Mouse (Mus musculus): ENCODE results near the gene Primpol.

Primpol gene

DNA sequence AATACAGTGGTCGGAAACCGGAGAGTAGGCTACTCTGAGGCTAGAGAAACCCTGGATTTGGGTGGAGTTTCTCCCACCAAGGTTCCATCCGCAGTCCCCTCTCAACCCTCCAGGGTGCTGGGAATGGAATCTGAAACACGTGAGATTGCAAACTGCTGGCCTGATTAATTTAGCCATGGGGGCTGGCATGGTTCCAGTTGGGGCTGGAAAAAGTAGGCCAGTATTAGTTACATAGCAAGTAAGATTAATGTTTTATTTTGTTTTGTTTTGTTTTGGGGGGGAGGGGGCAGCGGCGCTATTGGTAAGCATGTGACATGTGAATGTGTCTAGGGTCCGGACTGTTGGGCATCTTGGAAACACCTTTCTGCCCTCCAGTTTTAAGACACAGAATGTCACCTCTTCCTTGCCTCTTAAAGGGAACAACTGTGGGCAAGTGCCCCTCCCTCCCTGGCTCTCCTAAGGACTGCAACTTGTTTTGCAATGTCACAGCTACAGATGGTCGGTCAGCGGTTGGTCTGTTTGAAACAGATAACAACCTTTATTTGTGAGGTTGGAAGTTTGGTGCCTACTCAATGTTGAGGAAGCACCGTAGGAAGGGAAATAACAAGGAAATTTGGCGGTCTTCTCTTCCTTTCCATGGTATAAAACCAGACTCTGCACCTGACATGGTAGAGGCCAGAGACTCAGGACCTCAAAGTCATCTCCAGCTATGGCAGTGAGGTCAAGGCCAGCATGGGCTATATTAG, 70.4 kb downstream of the Primpol start:
- no peak for TF ChIP-seq NANOG (IDR thresholded peaks at IDR 0.05; ENCODE audit: borderline replicate concordance, low read length)
- H3K36me3 ChIP-seq (ENCODE audit: insufficient read depth, low read length): no peaks in the 10 kb centered on the region

DNA sequence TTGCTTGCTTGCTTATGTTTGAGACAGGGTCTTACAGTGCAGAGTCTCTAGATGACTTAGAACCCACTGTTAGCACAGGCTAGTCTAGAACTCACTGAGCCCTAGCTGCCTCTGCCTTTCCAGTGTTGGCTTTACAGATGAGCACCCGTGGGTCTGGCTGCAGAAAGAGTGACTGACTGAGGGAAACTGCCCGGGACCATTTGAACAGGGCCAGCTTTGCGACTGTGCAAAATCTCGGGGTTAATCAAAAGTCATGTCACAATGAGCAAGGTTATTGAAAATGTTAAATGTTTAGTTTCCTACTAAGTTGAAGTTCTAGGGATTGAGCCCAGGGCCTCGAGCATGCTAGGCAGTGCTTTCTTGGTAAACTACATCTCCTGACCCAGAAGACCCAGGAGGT, 71.2 kb downstream of the Primpol start:
- Histone ChIP-seq H3K27me3 (ENCODE audit: insufficient read depth, low read length) (no peaks in the 10 kb centered on the region), H3K36me3 (ENCODE audit: insufficient read depth, low read length) (no peaks in the 10 kb centered on the region), H3K4me1 (replicated peaks; ENCODE audit: low read depth, low read length) (peaks cover 39% of the 10 kb centered on the region), H3K9me3 (ENCODE audit: low read length) (no peaks in the 10 kb centered on the region), H3K4me3 (replicated peaks; ENCODE audit: low read length) (no peak overlapping the region)
- TF ChIP-seq POU5F1 (IDR thresholded peaks at IDR 0.05; ENCODE audit: borderline replicate concordance, low read length) (no peak), NANOG (IDR thresholded peaks at IDR 0.05; ENCODE audit: borderline replicate concordance, low read length) (no peak), CTCF (conservative IDR thresholded peaks at IDR 0.05; ENCODE audit: low read length) (no peak)

More for the DNA sequence above, 70.4 kb downstream of the Primpol start:
- Histone ChIP-seq H3K4me3 (replicated peaks; ENCODE audit: low read length) (no peak overlapping the region), H3K27me3 (ENCODE audit: insufficient read depth, low read length) (no peaks in the 10 kb centered on the region), H3K4me1 (replicated peaks; ENCODE audit: low read depth, low read length) (peaks cover 42% of the 10 kb centered on the region), H3K9me3 (ENCODE audit: low read length) (no peaks in the 10 kb centered on the region)

DNA sequence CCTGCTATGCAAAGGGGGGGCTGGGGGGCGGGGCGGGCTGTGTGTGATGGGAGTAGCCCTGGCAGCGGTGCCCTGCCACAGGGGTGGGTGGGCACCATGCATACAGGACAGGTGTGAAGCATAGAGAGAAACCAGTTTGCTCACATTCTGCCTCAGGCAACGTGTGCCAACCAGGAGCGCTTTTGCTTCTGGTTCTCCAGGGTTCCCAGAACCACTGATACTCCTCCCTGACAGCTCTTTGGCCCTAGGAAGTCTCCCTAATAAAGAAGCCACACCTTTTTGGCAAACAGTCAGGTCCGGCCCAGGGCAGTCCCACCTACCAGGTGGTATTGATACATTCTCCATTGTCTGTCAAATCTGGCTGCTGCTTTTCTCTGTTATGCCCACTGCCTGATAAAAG, 73.3 kb downstream of the Primpol start:
- H3K4me3 ChIP-seq (replicated peaks; ENCODE audit: low read length): no peak overlapping the region
- no peaks in the 10 kb centered on the region for H3K27me3 ChIP-seq (ENCODE audit: insufficient read depth, low read length)
- TF ChIP-seq CTCF (conservative IDR thresholded peaks at IDR 0.05; ENCODE audit: low read length) (no peak), NANOG (IDR thresholded peaks at IDR 0.05; ENCODE audit: borderline replicate concordance, low read length) (no peak), POU5F1 (IDR thresholded peaks at IDR 0.05; ENCODE audit: borderline replicate concordance, low read length) (no peak)
- peaks cover 38% of the 10 kb centered on the region for H3K4me1 ChIP-seq (replicated peaks; ENCODE audit: low read depth, low read length)
- no peaks in the 10 kb centered on the region for H3K9me3 ChIP-seq (ENCODE audit: low read length)
- H3K36me3 ChIP-seq (ENCODE audit: insufficient read depth, low read length): no peaks in the 10 kb centered on the region

DNA sequence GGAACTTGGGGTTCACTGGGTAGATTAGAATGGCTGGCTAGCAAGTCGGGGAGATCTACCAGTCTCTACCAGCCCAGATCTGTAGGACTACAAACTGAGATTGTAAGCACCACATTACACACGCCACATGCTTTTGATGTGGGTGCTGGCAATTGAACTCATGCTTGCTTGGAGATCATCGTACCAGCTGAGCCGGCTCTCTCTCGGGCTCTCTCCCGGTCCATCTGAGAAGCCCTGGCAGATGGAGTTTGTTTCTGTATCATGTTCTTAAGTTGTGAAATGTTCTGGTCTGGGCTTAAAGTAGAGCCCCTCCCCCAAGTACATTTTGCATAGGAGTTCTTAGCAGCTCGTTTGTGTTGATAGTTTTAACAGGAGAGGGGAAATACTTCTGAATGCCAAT, 73.8 kb downstream of the Primpol start:
- Histone ChIP-seq H3K36me3 (ENCODE audit: insufficient read depth, low read length) (no peaks in the 10 kb centered on the region), H3K4me1 (replicated peaks; ENCODE audit: low read depth, low read length) (peaks cover 38% of the 10 kb centered on the region), H3K4me3 (replicated peaks; ENCODE audit: low read length) (no peak overlapping the region), H3K27me3 (ENCODE audit: insufficient read depth, low read length) (no peaks in the 10 kb centered on the region), H3K9me3 (ENCODE audit: low read length) (no peaks in the 10 kb centered on the region)
- TF ChIP-seq NANOG (IDR thresholded peaks at IDR 0.05; ENCODE audit: borderline replicate concordance, low read length) (no peak), CTCF (conservative IDR thresholded peaks at IDR 0.05; ENCODE audit: low read length) (no peak), POU5F1 (IDR thresholded peaks at IDR 0.05; ENCODE audit: borderline replicate concordance, low read length) (no peak)

DNA sequence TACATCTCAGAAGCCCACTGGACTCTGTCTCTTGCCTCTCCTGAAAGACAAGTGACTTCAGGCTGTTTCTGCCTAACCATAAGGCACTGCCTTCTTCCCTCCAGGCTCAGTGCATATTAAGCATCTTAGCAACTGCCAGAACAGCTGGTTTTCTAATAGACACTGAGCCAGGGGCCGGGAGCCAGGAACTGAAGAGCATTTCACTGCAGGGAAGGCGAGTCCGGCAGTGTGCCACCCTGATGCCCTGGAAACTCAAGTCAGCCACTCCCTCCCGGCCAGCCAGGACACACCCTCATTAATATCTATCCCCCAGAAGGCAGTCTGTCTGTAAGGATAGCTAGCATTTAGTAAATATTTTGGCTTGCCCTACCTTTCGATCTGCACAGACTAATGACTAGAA, 77.3 kb downstream of the Primpol start:
- H3K4me1 ChIP-seq (replicated peaks; ENCODE audit: low read depth, low read length): peaks cover 17% of the 10 kb centered on the region
- no peaks in the 10 kb centered on the region for H3K27me3 ChIP-seq (ENCODE audit: insufficient read depth, low read length)
- H3K36me3 ChIP-seq (ENCODE audit: insufficient read depth, low read length): peaks cover 10% of the 10 kb centered on the region
- no peak overlapping the region for H3K4me3 ChIP-seq (replicated peaks; ENCODE audit: low read length)
- H3K9me3 ChIP-seq (ENCODE audit: low read length): no peaks in the 10 kb centered on the region
- TF ChIP-seq POU5F1 (IDR thresholded peaks at IDR 0.05; ENCODE audit: borderline replicate concordance, low read length) (no peak), NANOG (IDR thresholded peaks at IDR 0.05; ENCODE audit: borderline replicate concordance, low read length) (no peak), CTCF (conservative IDR thresholded peaks at IDR 0.05; ENCODE audit: low read length) (no peak)

DNA sequence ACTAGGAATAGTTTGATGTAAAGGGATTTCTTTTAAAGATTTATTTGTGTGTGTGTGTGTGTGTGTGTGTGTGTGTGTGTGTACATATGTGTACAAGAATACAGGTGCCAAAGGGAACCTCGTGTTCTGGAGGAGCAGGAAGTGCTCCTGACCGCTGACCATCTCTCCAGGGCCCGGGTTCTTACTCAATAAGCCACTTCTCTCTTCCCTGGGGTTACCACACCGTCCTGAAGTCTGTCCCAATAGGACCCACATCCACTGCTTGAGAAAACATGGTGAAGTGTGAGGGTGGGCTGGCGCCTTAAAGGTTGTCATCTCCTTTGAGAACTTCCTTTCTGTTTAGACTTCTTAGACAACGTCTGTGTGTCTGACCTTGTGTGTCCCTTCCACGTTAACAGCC, 83.1 kb downstream of the Primpol start:
- Histone ChIP-seq H3K4me3 (replicated peaks; ENCODE audit: low read length) (no peak overlapping the region), H3K9me3 (ENCODE audit: low read length) (no peaks in the 10 kb centered on the region), H3K27me3 (ENCODE audit: insufficient read depth, low read length) (no peaks in the 10 kb centered on the region), H3K4me1 (replicated peaks; ENCODE audit: low read depth, low read length) (no peaks in the 10 kb centered on the region), H3K36me3 (ENCODE audit: insufficient read depth, low read length) (peaks cover 54% of the 10 kb centered on the region)
- TF ChIP-seq NANOG (IDR thresholded peaks at IDR 0.05; ENCODE audit: borderline replicate concordance, low read length) (no peak), POU5F1 (IDR thresholded peaks at IDR 0.05; ENCODE audit: borderline replicate concordance, low read length) (no peak), CTCF (conservative IDR thresholded peaks at IDR 0.05; ENCODE audit: low read length) (no peak)

DNA sequence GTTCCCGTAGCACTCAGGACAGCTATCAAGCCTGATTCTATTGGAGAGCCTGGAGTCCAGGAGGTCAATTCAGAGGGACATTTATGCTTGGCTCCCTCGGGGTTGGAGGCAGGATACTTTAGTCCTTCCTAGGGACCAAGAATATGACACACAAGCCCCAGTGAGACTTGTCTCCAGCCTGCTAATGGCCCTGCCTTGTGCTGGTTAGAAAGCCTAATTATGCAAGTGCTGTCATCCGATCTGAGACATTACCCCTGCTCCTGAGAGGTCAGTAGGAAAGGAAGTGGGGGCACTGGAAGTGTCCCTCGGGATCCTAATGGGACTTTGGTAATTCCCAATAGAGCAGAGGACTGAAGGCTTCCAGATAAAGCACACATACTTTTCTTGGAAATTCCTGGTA, 86.5 kb downstream of the Primpol start:
- no peaks in the 10 kb centered on the region for H3K9me3 ChIP-seq (ENCODE audit: low read length)
- no peaks in the 10 kb centered on the region for H3K27me3 ChIP-seq (ENCODE audit: insufficient read depth, low read length)
- peaks cover 56% of the 10 kb centered on the region for H3K36me3 ChIP-seq (ENCODE audit: insufficient read depth, low read length)
- TF ChIP-seq NANOG (IDR thresholded peaks at IDR 0.05; ENCODE audit: borderline replicate concordance, low read length) (no peak), CTCF (conservative IDR thresholded peaks at IDR 0.05; ENCODE audit: low read length) (no peak), POU5F1 (IDR thresholded peaks at IDR 0.05; ENCODE audit: borderline replicate concordance, low read length) (no peak)
- peaks cover 9% of the 10 kb centered on the region for H3K4me1 ChIP-seq (replicated peaks; ENCODE audit: low read depth, low read length)
- no peak overlapping the region for H3K4me3 ChIP-seq (replicated peaks; ENCODE audit: low read length)

DNA sequence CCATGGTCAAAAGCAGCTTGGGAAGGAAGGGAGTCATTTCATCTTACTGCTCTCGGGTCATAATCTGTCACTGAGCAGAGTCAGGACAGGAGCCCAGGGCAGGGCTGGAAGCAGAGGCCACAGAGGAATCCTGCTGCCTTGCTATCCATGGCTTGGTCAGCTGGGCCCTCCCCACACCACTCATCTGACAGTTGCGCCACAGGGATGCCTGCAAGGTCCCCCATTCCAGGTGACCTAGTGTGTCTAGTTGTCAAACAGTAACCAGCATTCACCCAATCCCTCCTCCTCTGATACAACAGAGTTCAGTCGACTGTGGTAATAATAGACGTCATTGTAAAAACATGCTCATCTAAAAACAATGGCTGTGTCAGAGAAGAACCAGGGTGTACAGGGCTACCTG, 87.5 kb downstream of the Primpol start:
- TF ChIP-seq CTCF (conservative IDR thresholded peaks at IDR 0.05; ENCODE audit: low read length) (no peak), NANOG (IDR thresholded peaks at IDR 0.05; ENCODE audit: borderline replicate concordance, low read length) (no peak), POU5F1 (IDR thresholded peaks at IDR 0.05; ENCODE audit: borderline replicate concordance, low read length) (no peak)
- Histone ChIP-seq H3K27me3 (ENCODE audit: insufficient read depth, low read length) (no peaks in the 10 kb centered on the region), H3K4me1 (replicated peaks; ENCODE audit: low read depth, low read length) (peaks cover 17% of the 10 kb centered on the region)

DNA sequence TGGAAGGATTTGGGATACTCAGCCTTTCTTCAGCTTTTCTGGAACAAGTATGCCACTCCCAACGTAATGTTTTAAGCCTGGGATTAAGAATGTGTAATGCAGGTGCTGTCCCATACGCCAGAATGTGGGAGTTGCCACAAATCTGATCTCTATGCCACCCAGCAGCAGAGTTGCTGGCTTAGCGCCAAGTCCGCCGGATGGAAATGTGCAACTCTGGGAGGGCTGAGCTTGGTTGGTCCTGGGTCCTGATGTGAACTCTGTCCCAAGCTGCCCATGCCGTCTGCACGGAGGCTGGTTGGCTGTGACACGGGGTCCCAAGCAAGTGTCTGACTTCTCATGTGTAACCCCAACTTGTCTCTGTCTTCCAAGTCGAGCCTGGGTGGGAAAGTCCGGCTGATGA, 90.2 kb downstream of the Primpol start:
- peaks cover 28% of the 10 kb centered on the region for H3K4me1 ChIP-seq (replicated peaks; ENCODE audit: low read depth, low read length)

More for the DNA sequence above, 87.5 kb downstream of the Primpol start:
- peaks cover 48% of the 10 kb centered on the region for H3K36me3 ChIP-seq (ENCODE audit: insufficient read depth, low read length)
- H3K9me3 ChIP-seq (ENCODE audit: low read length): no peaks in the 10 kb centered on the region
- H3K4me3 ChIP-seq (replicated peaks; ENCODE audit: low read length): no peak overlapping the region

More for the DNA sequence above, 90.2 kb downstream of the Primpol start:
- Histone ChIP-seq H3K9me3 (ENCODE audit: low read length) (no peaks in the 10 kb centered on the region), H3K4me3 (replicated peaks; ENCODE audit: low read length) (no peak overlapping the region), H3K27me3 (ENCODE audit: insufficient read depth, low read length) (no peaks in the 10 kb centered on the region), H3K36me3 (ENCODE audit: insufficient read depth, low read length) (peaks cover 30% of the 10 kb centered on the region)
- no peak for TF ChIP-seq CTCF (conservative IDR thresholded peaks at IDR 0.05; ENCODE audit: low read length)
- no peak for TF ChIP-seq NANOG (IDR thresholded peaks at IDR 0.05; ENCODE audit: borderline replicate concordance, low read length)
- TF ChIP-seq POU5F1 (IDR thresholded peaks at IDR 0.05; ENCODE audit: borderline replicate concordance, low read length): no peak

Data from E14TG2a.4 (cell line).